Mouse (Mus musculus) thymus, adult 2 months (tissue): ENCODE results near the gene Rack1.

Source experiments
- CTCF ChIP-seq: fragments of 200-500 bp; IDR thresholded peaks from 2 replicates; pipeline ENCODE4 v1.5.1; 2012; ENCODE audit warnings: mild to moderate bottlenecking, control low read depth, low read length, moderate library complexity, borderline replicate concordance; ENCODE audit not compliant: control insufficient read depth, poor library complexity, insufficient read depth; ENCODE audit errors: extremely low read depth
- POLR2A ChIP-seq: fragments of 200-500 bp; IDR thresholded peaks from 2 replicates; pipeline ENCODE4 v1.6.1; 2012; ENCODE audit warnings: mild to moderate bottlenecking, low read length, control low read depth, moderate library complexity; ENCODE audit not compliant: control insufficient read depth, poor library complexity, insufficient read depth; ENCODE audit errors: extremely low read depth

DNA sequence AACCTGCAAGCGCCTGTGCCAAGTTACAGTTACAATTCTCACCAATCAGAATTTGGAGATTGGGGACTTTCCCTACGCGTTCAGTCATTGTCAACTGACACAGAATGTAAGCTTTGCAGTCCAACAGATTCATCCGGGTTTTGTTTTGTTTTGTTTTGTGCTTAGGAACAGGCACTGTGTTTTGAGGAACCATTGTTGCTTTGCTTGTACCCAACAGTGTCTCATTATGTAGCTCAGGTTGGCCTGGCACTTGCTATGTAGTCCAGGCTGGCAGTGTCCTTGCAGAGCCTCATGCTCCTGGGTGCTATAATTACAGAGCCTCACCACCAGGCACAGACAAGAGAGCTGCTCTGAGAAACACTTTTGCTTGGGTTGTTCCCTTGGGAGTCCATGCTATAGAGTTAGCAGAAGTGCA is 42.3 kb downstream of the Rack1 start:
- no peak for TF ChIP-seq CTCF
- no peak for TF ChIP-seq POLR2A
